Mouse (Mus musculus) liver, adult 2 months (tissue): ENCODE results near the gene Nup107.
"Not testable (repeated sequence)": the region's sequence is repeated elsewhere in the genome, so short reads cannot be mapped to it uniquely, and the experiment has no call there.

Source experiments
- CTCF ChIP-seq: fragments of 200-500 bp; IDR thresholded peaks from 2 replicates; pipeline ENCODE4 v1.5.1; 2011; ENCODE audit warnings: low read depth, low read length, control low read depth
- POLR2A ChIP-seq: fragments of 200-500 bp; IDR thresholded peaks from 2 replicates; pipeline ENCODE4 v1.6.1; 2011; ENCODE audit warnings: low read length, control low read depth; ENCODE audit not compliant: insufficient read depth; ENCODE audit errors: extremely low read depth

DNA sequence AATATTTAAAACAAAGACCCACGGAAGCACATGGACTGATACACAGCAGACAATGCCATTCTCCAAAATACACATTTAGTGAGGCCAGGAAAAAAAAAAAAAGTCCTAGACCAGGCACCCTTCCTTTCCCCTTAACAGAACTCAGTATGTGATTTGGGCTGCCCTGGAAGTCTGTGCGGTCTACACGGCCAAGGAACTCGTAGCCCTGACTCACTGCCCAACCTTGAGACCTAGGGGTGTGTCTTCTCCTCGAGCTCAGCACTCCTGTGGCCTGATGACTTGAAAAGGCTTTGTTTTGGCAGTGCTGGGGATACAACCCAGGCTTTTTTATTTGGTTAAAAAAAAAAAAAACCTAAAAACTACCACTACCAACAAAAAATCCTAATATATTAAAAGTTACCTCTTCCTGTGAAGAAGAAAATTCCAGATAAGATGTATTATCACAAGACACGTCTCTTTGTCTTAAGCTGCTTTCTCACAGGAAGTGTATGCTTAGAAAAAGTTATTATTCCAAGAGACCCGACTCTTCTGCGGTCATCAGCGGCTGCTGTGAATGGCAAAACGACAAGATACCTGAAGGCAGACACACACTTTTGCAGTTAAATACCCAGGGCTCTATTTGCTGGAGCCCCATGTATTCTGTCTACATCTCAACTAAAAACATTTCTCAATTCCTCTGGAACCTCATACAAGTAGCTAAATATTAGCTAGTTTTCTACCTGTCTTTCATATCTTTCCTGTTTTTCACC is 58.2 kb downstream of the Nup107 start:
- not testable (repeated sequence) for TF ChIP-seq CTCF, POLR2A
